Mouse (Mus musculus): ENCODE measurements at regions not wholly inside any gene's neighbourhood (a gene's known extent, or its start where the extent isn't known, plus 50 kb on each side); places are given as distances from the start of the nearest gene placed in this dataset.

DNA sequence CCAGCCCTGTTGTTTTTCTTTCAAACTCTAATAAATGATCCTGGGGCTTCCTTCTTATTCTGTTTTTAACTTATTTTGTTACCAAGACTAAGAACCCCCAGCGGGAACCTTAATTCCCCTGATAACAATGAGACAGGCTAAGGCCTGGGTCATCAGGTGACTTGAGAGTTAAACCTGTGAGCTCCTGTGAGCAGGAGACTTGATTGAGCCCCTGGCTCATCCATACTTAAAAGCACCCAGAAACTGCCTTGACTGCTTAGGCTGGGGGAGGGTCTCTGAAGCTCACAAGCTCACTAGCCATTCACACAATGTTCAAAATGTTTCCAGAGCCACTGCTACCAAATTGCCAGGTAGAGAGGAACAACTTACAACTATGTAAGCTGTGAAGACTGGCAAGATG is 109.4 kb downstream of the Hsd17b3 start:
- 8% methylated on average over 1 of the region's 1 CpGs for WGBS
- peaks cover 47% of the 10 kb centered on the region for H3K27me3 ChIP-seq (ENCODE audit: low read depth, poor library complexity, severe bottlenecking)
- H3K27ac ChIP-seq: peak overlapping the region; percentile 67
- no peaks in the 10 kb centered on the region for H3K36me3 ChIP-seq
- H3K9me3 ChIP-seq (replicated peaks): no peaks in the 10 kb centered on the region
- DNase-seq (ENCODE audit: low spot score): no peak
- no peak overlapping the region for H3K4me3 ChIP-seq
- peaks cover 23% of the 10 kb centered on the region for H3K4me1 ChIP-seq

DNA sequence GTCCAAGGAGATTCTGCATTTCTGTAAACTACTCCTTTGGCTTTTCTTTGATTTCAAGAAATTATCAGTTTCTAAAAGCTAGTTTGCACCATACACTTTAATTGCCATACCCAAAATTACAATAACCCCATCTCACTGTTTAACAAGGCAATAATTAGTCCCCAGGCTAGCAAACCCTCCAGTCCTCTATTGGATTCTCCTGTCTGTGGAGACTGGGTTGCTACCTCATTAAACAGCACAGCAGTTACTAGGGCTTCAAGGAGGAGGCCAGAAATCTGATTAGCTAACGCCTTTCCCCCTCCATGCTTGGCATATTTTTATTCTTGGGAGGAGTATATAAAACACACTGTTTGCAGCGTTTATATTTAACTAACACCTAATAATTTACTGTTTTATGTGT is 119.1 kb downstream of the Hsd17b3 start:
- no peaks in the 10 kb centered on the region for H3K36me3 ChIP-seq
- peaks cover 27% of the 10 kb centered on the region for H3K4me1 ChIP-seq
- no peaks in the 10 kb centered on the region; the same call in 1 of the 2 replicates for H3K27me3 ChIP-seq (ENCODE audit: low read depth, poor library complexity, severe bottlenecking)
- no peak overlapping the region for H3K27ac ChIP-seq
- H3K4me3 ChIP-seq: no peak overlapping the region
- H3K9me3 ChIP-seq (replicated peaks): no peaks in the 10 kb centered on the region
- WGBS: 58% methylated on average over 2 of the region's 2 CpGs
- no peak for DNase-seq (ENCODE audit: low spot score)

DNA sequence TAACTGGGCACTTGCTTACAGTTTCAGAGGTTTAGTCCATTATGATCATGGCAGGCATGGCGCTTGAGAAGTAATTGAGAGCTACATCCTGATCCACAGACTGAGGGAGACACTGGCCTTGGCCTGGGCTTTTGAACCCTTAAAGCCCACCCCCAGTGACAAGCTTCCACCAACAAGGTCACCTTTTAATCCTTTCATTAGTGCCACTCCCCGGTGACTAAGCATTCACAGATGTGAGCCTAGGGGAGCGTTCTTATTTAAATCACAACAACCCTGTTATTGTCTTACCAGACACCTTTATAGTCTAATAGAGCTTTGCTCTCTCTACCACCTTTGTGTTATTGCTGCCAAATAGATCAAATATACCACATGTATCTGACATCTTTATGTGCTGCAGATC is 120.4 kb downstream of the Hsd17b3 start:
- H3K9me3 ChIP-seq (replicated peaks): no peaks in the 10 kb centered on the region
- 21% methylated on average over 3 of the region's 3 CpGs for WGBS
- peak; percentile 34 for DNase-seq (ENCODE audit: low spot score)
- peaks cover 27% of the 10 kb centered on the region for H3K4me1 ChIP-seq
- no peak overlapping the region; the same call in 1 of the 2 replicates for H3K27ac ChIP-seq
- no peak overlapping the region for H3K4me3 ChIP-seq
- H3K27me3 ChIP-seq (ENCODE audit: low read depth, poor library complexity, severe bottlenecking): no peaks in the 10 kb centered on the region; the same call in 1 of the 2 replicates
- no peaks in the 10 kb centered on the region for H3K36me3 ChIP-seq

DNA sequence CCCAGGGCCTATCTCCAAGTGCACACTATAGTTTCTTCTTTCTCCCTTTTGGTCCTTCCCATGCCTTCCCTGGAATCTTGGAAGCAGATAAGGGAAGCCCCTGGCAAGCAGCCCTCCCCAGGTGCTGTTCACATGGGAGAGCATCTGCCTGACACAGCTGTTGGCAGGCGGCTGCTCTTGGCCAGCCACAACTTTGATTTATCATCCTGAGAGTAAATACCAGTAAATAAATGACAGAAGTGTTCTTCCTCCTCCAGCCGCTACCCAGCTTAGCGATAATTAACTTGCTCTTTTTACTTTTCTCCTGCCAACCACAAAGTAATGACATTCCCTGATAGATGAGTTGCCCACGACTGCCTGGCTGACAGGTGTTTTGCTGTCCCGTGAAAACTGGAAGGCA is 131.9 kb downstream of the Hsd17b3 start:
- Histone ChIP-seq H3K4me3 (no peak overlapping the region), H3K27ac (no peak overlapping the region), H3K27me3 (ENCODE audit: low read depth, poor library complexity, severe bottlenecking) (peaks cover 39% of the 10 kb centered on the region), H3K9me3 (replicated peaks) (no peaks in the 10 kb centered on the region; the same call in 1 of the 2 replicates), H3K4me1 (peaks cover 15% of the 10 kb centered on the region), H3K36me3 (peaks cover 9% of the 10 kb centered on the region)
- 15% methylated on average over 5 of the region's 5 CpGs for WGBS
- no peak for DNase-seq (ENCODE audit: low spot score)

DNA sequence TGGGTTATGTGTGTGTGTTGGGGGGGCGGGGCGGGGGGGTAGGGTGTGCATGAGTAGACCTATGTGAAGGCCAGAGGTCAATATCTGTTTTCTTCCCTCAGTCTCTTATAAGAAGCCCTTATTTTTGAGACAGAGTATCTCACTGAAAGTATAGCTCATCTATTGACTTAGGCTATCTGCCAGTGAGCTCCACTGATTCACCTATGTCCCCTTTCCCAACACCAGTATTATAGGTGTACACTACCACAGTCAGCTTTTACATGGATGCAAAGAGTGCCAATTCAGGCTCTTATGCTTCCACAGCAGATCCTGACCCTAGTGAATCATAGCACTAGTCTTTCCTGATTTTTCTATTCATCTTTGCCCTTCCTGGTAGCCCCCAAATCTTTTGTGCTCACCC is 134.7 kb downstream of the Hsd17b3 start:
- 91% methylated on average over 2 of the region's 2 CpGs for WGBS
- H3K27me3 ChIP-seq (ENCODE audit: low read depth, poor library complexity, severe bottlenecking): peaks cover 55% of the 10 kb centered on the region
- H3K9me3 ChIP-seq (replicated peaks): no peaks in the 10 kb centered on the region; the same call in 1 of the 2 replicates
- H3K36me3 ChIP-seq: peaks cover 6% of the 10 kb centered on the region
- DNase-seq (ENCODE audit: low spot score): no peak
- H3K27ac ChIP-seq: no peak overlapping the region
- peaks cover 43% of the 10 kb centered on the region for H3K4me1 ChIP-seq
- no peak overlapping the region for H3K4me3 ChIP-seq

GRCm38 (mm10) chr13:63951922-63952734 is 136.9 kb downstream of the Hsd17b3 start:
- Histone ChIP-seq H3K9me3 (replicated peaks) (no peaks in the 10 kb centered on the region), H3K27ac (peak overlapping the region; percentile 76), H3K27me3 (ENCODE audit: low read depth, poor library complexity, severe bottlenecking) (peaks cover 73% of the 10 kb centered on the region), H3K4me1 (peaks cover 44% of the 10 kb centered on the region), H3K36me3 (no peaks in the 10 kb centered on the region), H3K4me3 (peak overlapping the region; percentile 23)
- peak; percentile 94 for DNase-seq (ENCODE audit: low spot score)
- WGBS: 10% methylated on average over 9 of the region's 9 CpGs

- Histone ChIP-seq H3K27ac (peak overlapping the region; percentile 76), H3K27me3 (ENCODE audit: low read depth, poor library complexity, severe bottlenecking) (peaks cover 78% of the 10 kb centered on the region)
Observed at GRCm38 (mm10) chr13:63951136-63951535, 136.1 kb downstream of the Ercc6l2 start.

More at GRCm38 (mm10) chr13:63951136-63951535, 136.1 kb downstream of the Ercc6l2 start:
- H3K4me1 ChIP-seq: peaks cover 41% of the 10 kb centered on the region
- H3K36me3 ChIP-seq: no peaks in the 10 kb centered on the region
- DNase-seq (ENCODE audit: low spot score): peak; percentile 73
- H3K4me3 ChIP-seq: peak overlapping the region; percentile 23
- WGBS: 9% methylated on average over 8 of the region's 8 CpGs
- H3K9me3 ChIP-seq (replicated peaks): no peaks in the 10 kb centered on the region

All from limb, embryonic 10.5 days (tissue).